Mouse (Mus musculus): ENCODE measurements around the gene Oas1d.
"Not testable (repeated sequence)": the region's sequence is repeated elsewhere in the genome, so short reads cannot be mapped to it uniquely, and the experiment has no call there.

The Oas1d gene

GRCm38 (mm10) chr5:120914204-120914603 lies at the start of gene Oas1d:
TSS of gene Oas1d (plus strand) at chr5:120914536.
- DNase-seq (ENCODE audit: low spot score) = not testable (repeated sequence)

- DNase-seq (ENCODE audit: low spot score) = peak; percentile 16
Observed at GRCm38 (mm10) chr5:120865336-120865860, 48.9 kb upstream of the Oas1d start.

DNA sequence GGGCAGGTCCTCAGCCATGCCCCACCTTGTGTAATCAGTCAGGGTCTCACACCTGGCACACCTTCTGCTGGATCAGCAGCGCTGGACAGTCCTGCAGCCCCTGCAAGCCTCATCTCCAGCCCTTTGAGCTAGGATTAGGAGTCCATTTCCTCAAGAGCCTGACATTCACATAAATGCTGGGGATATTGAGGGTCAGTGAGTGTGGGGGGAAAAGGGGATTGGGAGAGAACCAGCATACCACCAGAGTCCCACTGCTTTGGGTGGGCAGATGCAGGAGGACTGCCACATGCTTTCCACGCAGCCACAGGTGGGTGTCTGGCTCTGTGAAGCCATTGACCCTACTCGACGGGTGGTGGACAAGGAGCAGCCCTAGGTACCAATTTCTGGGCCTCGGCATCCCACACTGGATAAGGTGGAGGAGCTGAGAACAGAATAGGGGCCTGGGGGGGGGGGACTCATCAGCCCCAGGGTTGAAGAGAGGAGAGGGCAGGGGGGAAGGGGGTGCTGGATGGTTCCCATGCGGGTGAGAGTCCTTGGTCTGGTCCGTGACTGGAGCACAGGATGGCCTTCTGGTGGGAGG lies 44.8 kb upstream of the Oas1d start:
- DNase-seq (ENCODE audit: low spot score) = no peak

- DNase-seq (ENCODE audit: low spot score) = no peak
Observed at GRCm38 (mm10) chr5:120870081-120870480, 44.3 kb upstream of the Oas1d start.

DNA sequence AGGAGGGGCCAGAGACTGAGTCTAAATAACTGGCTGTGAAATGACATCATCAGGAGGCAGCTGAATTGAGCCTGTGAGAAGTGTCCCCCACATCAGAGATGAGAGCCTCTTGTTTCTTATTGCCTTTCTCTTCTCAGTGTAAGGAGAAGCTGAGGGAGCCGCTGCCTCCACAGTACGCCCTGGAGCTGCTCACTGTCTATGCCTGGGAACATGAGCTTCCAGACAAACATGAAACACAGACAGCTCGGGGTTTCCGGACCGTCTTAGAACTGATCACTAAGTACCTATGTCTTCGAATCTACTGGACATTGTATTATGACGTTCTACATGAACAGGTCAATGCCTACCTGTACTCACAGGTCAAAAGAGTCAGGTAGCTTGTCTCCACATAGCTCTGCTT lies 43.6 kb upstream of the Oas1d start:
- no peak for DNase-seq (ENCODE audit: low spot score)

- DNase-seq (ENCODE audit: low spot score) = no peak
Observed at GRCm38 (mm10) chr5:120871469-120871868, 42.9 kb upstream of the Oas1d start.

DNA sequence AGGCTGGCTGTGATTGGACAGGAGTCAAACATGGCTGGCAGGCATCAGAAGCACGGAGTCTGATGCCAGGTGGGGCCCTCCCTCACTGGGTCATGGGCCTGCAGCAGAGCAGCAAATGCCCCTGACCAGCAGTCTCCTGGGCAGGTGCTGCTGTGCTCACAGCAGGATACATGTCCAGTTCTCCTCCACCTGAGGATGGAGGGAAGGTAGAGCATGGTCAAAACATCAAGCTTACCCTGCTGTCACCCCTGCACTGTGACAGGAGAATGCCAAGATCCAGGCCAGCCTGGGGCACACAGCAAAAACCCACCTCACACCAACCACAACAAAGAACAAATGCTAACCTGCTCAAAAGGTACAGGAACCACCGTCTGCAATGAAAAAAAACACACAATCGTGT lies 37.5 kb upstream of the Oas1d start:
- not testable (repeated sequence) for DNase-seq (ENCODE audit: low spot score)

DNA sequence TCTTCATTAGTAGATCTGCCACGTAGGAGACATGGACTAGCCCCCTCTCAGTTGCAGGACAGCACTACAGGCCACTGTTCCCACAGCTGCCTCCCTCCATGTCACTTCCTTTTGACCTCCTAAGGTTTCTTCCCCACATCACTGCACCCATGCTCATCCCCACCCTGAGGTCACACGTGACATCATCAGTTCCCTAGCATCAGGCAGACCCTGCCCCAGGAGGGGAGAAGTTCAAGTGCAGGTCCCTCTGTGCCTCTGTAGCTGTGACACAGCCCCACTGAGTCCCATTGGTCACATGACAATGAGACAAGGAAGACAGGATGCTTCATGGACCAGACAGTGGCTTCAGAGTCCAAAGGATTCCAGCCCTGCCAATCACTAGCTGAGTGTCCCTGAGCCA lies 36.9 kb upstream of the Oas1d start:
- DNase-seq (ENCODE audit: low spot score) = not testable (repeated sequence)

- DNase-seq (ENCODE audit: low spot score) = not testable (repeated sequence)
Observed at GRCm38 (mm10) chr5:120878803-120879202, 35.5 kb upstream of the Oas1d start.

DNA sequence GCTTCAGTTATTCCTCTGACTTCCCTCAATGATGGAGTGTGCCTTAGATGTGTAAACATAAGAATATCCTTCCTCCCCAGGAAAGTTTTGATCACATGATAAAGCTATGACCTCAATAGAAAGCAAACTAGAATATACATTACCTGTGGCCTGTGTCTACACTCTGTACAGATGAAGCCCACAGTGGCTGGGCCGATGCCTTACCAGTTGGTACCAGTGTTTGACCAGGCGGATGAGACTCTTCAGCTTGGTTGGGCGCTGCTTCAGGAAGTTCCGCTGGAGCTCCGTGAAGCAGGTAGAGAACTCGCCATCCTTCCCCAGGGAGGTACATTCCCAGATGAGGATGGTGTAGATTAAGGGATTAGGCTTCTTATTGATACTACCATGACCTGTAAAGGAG lies 32.7 kb upstream of the Oas1d start:
- DNase-seq (ENCODE audit: low spot score) = not testable (repeated sequence)

GRCm38 (mm10) chr5:120887413-120887812 lies 26.9 kb upstream of the Oas1d start, which contains the start of gene Oas1g:
TSS of gene Oas1g (minus strand) at chr5:120887613.
- DNase-seq (ENCODE audit: low spot score) = not testable (repeated sequence)

DNA sequence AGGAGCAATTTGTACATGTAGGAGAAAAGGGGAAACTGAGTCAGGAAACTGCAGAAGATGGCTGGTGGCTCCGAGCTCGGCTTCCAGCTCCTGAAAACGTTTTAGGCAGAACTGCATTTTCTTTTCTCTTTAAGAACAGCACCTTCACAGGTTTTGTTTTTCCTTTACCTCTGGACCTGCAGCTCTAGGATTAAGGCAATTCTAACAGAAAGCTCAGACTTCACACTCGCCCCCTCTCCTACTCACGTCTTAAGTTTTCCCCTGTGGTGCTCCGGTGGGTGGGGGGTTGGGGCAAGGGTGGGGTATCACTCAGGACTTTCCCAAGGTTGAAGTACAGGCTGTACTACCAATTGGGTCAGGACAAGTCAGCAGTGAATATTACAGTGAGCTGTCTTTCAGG lies 26.5 kb upstream of the Oas1d start:
- no peak for DNase-seq (ENCODE audit: low spot score)

DNA sequence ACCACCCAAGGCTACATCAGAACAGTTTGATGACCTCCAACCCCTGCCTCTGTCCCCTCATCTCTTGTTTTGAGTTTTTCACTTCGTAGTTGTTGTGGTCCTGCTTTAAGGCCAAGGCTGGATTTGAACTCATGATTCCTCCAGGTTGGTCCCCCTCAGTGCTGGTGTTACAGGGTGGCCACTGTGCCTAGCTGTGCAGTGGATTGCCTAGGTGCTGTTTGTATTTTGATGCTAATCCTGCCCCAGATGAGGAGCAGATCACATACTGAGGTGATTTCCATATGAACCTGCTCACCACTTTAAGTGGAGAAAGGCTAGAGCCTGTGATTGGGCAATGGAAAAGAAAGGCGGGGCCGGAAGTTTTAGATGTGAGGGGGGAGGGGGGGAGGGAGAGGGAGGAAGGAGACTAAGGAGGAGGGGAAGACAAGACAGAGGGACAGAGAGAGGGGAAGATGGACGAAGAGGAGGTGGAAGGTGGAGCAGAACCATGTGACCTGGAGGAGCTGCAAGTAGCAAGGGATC lies 26.0 kb upstream of the Oas1d start:
- not testable (repeated sequence) for DNase-seq (ENCODE audit: low spot score)

DNA sequence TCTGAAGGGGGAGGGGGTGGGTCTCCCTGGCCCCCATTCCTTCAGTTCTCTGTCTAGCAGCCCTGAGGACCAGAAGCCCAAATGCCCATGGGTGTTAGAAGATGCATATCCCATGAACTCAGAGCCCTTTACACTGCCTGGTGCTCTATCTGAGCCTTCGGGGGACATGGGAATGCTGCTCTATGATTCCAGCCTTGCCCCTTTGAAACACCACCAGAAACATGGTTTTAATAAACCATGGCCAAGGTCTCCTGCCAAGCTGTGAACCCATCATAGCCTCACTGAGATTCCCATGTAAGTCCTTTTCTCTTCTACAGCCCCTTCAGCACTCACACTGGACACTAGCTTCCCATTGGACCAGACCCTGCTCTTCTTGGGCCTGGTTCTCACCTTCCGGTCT lies 24.3 kb upstream of the Oas1d start:
- no peak for DNase-seq (ENCODE audit: low spot score)

- no peak for DNase-seq (ENCODE audit: low spot score)
Observed at GRCm38 (mm10) chr5:120890991-120891390, 23.3 kb upstream of the Oas1d start.

DNA sequence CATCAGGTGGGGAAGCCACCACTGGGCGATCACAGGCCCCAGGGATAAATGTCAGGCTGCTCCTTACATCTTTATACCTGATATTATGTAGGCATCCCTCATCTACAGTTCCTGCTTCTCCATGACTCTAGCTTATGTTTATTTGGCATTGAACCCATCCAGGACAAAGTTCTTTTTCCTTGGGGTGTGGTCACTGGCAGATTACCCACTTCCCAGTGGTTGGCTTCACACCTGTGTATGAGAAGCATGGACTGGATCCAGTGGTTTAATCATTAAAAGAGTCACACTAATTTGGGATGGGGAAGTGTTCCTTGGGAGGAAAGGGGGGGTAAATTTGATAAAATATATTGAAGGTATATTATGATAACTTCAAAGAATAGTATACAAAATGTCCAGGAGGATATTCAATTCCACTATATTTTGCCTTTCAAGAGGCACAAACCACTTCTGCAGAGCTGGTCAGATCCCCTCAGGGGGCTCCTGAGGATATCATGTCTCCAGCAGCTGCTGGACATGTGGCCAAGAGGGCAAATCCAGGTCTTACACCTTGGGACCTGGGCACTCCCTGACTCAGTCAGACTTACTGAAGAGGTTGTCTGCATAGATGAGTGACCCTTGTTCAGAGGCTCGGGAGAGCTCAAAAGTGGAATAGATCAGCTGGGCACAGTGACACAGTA lies 22.6 kb upstream of the Oas1d start:
- not testable (repeated sequence) for DNase-seq (ENCODE audit: low spot score)

DNA sequence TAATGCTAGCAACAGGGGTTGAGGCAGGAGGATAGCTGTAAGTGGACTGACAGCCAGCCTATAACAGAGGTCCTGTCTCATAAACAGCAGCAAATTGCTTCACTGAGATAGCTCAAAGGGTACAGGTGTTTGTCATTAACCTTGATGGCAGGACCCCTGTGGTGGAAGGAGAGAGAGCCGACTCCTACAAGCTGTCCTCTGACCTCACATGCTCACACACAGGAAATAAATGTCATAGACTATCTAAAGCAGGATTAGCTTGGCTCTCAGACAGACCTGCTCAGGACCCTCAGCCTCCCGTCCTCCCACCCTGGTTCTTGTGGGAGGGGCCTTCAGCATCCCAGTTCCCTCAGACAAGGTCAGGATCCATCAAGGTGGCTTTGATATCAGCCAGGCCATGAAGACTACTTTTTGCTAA lies 22.1 kb upstream of the Oas1d start:
- no peak for DNase-seq (ENCODE audit: low spot score)

- DNase-seq (ENCODE audit: low spot score) = not testable (repeated sequence)
Observed at GRCm38 (mm10) chr5:120893866-120894265, 20.5 kb upstream of the Oas1d start.

GRCm38 (mm10) chr5:120894692-120895091 lies 19.6 kb upstream of the Oas1d start:
- DNase-seq (ENCODE audit: low spot score) = not testable (repeated sequence)

GRCm38 (mm10) chr5:120895231-120895900 lies 19.0 kb upstream of the Oas1d start:
- DNase-seq (ENCODE audit: low spot score) = no peak

DNA sequence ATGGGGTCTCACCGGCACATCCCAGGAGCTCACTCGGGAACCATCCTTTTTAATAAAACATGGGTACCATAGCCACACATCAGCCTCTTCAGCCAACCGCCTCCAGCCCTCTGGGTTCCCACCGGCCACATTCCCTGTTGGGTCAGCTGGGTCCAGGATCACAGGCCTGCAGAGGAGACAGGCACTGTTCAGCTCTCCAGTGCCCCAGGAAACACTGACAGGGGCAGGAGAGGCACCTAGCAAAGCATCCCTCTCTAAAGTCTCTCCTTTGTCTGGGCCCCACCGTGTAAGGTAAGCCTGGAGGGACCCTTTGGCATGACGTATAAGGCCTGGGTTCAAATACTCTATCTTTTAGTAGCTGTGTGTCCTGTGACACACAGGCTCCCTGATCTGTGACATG lies 16.0 kb upstream of the Oas1d start:
- no peak for DNase-seq (ENCODE audit: low spot score)

- DNase-seq (ENCODE audit: low spot score) = no peak
Observed at GRCm38 (mm10) chr5:120898726-120899125, 15.6 kb upstream of the Oas1d start.

- DNase-seq (ENCODE audit: low spot score) = no peak
Observed at GRCm38 (mm10) chr5:120900666-120901065, 13.7 kb upstream of the Oas1d start.

Data from c-Kit-positive CD71-positive TER-119-positive erythroid progenitor cells, embryonic 14.5 days (primary cell).